Mouse (Mus musculus) olfactory bulb, adult 2 months (tissue): ENCODE measurements around the gene Krt9. TPM values are rescaled to one million over a fixed set of nuclear protein-coding genes. Genes with fewer than 3 reads are reported as not detected.

ENCODE experiments used
- H3K27ac ChIP-seq: fragments of 200-500 bp; 2 replicates; pipeline ENCODE4 v1.5.1; 2012; ENCODE audit warnings: low read depth, low read length; ENCODE audit not compliant: insufficient read depth
- H3K4me1 ChIP-seq: fragments of 200-500 bp; 2 replicates; pipeline ENCODE4 v1.6.1; 2012; ENCODE audit warnings: low read length; ENCODE audit not compliant: control insufficient read depth, insufficient read depth
- H3K4me3 ChIP-seq: fragments of 200-500 bp; 2 replicates; pipeline ENCODE4 v1.5.1; 2012; ENCODE audit warnings: mild to moderate bottlenecking, low read depth, low read length, moderate library complexity; ENCODE audit not compliant: insufficient read depth
- CTCF ChIP-seq: fragments of 200-500 bp; IDR thresholded peaks from 2 replicates; pipeline ENCODE4 v1.5.1; 2012; ENCODE audit warnings: low read depth, mild to moderate bottlenecking, low read length, moderate library complexity; ENCODE audit not compliant: insufficient read depth
- POLR2A ChIP-seq: fragments of 200-500 bp; IDR thresholded peaks from 2 replicates; pipeline ENCODE4 v1.6.1; 2012; ENCODE audit warnings: mild to moderate bottlenecking, low read depth, low read length, moderate library complexity; ENCODE audit not compliant: insufficient read depth
- WGBS: fragments of 180-500 bp; shearing (Covaris S2); methylation state at CpG from one replicate; pipeline ENCODE4 v1.1.7; 2018; 5-methylcytosine and 5-hydroxymethylcytosine counted together
- polyA plus RNA-seq: library from polyadenylated mRNA; stranded (reverse); fragments of >200 nt; gene quantifications from 2 replicates; pipeline ENCODE4 v1.2.4, GENCODE M21; 2012; ENCODE audit warnings: low replicate concordance; ENCODE audit not compliant: missing spikeins, insufficient read depth, insufficient read length

Krt9 gene
- polyA plus RNA-seq, 1 experiment: not detected

- 80% methylated on average over 6 of the region's 6 CpGs for WGBS
- Histone ChIP-seq H3K27ac (no peak overlapping the region), H3K4me3 (no peak overlapping the region), H3K4me1 (no peaks in the 10 kb centered on the region)
- TF ChIP-seq CTCF (no peak), POLR2A (no peak)
These were observed 35.1 kb downstream of the Krt9 start for GRCm38 (mm10) chr11:100157908-100158477.

DNA sequence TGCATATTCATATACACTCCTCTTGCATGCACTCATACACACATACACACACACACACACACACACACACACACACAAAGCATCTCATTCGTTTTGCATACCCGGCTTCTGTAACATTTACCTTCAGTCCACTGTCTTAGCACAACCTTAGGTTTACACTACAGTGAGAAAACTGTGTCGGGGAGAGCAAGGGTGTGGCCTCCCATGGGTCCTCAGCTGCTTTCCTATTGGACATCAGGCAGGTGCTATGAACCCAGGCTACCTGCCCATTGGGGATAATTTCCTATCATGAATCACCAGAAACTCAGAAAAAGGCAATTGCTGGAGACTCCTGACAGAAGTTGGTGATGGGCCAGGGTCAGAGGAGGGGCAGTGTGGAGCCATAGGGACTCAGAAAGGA lies 35.7 kb downstream of the Krt9 start:
- no peak overlapping the region for H3K4me3 ChIP-seq
- peaks cover 3% of the 10 kb centered on the region; the same call in 1 of the 2 replicates for H3K4me1 ChIP-seq
- TF ChIP-seq POLR2A (no peak), CTCF (no peak)
- no peak overlapping the region for H3K27ac ChIP-seq
- WGBS: 81% methylated on average over 3 of the region's 3 CpGs

DNA sequence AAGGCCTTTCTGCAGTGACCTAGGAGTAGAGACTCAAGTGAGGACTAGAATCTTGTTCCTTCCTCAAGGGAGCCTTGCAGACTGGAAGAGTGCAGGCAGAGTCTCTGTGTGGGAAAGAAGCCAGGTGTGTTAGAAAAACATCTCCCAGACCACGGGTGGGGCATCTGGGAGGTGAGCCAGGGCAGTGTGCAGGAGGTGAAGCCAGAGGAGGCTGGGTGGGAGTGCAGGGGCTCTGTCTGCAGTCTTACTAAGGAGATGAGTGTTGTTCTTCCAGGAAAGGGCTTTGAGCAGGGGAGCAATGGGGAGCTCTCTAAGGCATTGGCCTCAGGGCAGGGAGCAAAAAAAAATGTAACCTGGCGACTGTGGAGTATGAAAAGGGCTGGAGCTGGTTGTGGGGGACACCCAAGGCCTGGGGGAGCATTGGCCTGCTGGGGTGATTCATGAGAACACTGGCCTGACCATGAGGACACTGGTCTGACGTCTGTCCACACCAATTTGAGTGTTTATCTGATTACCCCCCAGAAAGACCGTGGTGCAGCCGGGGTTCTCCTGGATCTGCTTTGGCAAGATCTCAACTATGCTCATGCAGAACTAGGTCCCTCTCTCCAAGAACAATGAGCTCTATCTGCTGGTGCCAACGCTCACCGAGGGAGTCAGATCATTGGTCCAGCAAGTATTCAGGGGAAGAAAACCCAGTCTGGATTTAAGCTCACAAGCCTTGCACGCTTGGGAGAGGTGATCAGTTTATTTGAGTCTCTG lies 37.4 kb downstream of the Krt9 start:
- 53% methylated on average over 8 of the region's 8 CpGs for WGBS
- TF ChIP-seq POLR2A (no peak), CTCF (no peak)
- Histone ChIP-seq H3K4me3 (no peak overlapping the region), H3K4me1 (peaks cover 3% of the 10 kb centered on the region; the same call in 1 of the 2 replicates), H3K27ac (no peak overlapping the region)

GRCm38 (mm10) chr11:100148615-100149330 lies 44.3 kb downstream of the Krt9 start, which contains the start of gene Krt19:
Gene Krt19 (minus strand): TSS chr11:100148665.
- TF ChIP-seq POLR2A (no peak), CTCF (no peak)
- Histone ChIP-seq H3K4me1 (peaks cover 14% of the 10 kb centered on the region), H3K27ac (no peak within 1 kb of the TSS), H3K4me3 (no peak within 1 kb of the TSS)
- 42% methylated on average over 9 of the region's 9 CpGs for WGBS

DNA sequence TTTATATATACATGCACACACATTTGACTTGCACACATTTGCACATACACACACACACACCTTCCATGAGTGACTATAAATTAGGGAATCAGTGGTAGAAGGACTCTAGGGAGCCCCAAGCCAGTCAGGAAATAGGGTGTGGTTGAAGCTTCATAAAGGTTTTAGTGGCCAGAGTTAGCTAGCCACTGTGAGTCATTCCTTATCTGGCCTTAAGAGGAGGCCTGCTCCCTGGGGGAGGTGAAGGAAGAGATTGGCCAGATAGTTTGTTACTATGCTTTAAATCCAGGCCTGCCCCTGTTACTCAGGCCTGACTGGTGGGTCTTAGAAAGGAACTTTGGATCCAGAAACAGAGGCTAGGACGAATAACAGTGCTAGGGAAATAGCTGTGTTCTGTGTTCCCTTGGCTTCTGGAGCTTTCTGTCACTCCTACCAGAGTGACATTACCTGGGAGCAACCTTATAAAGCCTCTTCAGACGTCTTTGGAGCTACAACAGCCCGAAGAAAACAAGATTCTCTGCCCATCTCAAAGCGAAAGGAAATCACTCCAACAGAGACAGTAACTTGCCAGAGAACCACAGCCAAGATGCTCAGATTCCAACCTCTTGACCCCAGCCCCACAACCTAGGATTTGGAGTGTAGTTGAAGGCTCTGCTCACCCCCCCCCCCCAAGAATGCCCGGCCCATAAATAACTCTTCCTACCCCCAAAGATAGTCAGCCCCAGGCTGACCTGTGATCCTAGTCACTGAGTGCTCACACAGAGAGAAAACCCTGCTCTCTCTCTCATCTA lies 45.3 kb downstream of the Krt9 start:
- Histone ChIP-seq H3K4me3 (no peak overlapping the region), H3K4me1 (peaks cover 14% of the 10 kb centered on the region), H3K27ac (no peak overlapping the region)
- TF ChIP-seq POLR2A: no peak
- TF ChIP-seq CTCF: no peak
- 84% methylated on average over 5 of the region's 5 CpGs for WGBS

- Histone ChIP-seq H3K4me3 (no peak overlapping the region), H3K4me1 (peaks cover 11% of the 10 kb centered on the region), H3K27ac (no peak overlapping the region)
- 17% methylated on average over 13 of the region's 13 CpGs for WGBS
- TF ChIP-seq CTCF (no peak), POLR2A (no peak)
These were observed 47.0 kb downstream of the Krt9 start for GRCm38 (mm10) chr11:100145858-100146560.

DNA sequence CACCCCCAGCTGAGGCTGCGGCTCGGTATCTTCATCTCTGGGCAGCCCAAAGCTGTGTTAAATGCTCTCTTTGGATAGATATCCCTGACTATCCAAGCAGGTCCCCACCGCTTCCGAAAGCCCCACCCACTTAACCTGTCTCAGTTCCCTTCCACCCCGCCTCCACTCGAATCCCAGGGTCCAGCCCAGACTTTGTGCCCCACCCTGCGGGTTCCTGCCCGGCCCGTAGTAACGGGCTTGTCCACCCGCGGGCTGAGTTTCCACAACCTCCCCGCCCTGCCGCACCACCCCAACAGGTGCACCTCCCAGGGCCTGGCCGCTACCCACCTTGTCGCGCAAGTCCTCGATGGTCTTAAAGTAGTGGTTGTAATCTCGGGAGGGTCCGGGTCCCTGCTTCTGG lies 47.9 kb downstream of the Krt9 start:
- Histone ChIP-seq H3K4me3 (no peak overlapping the region), H3K27ac (no peak overlapping the region), H3K4me1 (peaks cover 11% of the 10 kb centered on the region)
- 3% methylated on average over 20 of the region's 20 CpGs for WGBS
- no peak for TF ChIP-seq POLR2A
- no peak for TF ChIP-seq CTCF

DNA sequence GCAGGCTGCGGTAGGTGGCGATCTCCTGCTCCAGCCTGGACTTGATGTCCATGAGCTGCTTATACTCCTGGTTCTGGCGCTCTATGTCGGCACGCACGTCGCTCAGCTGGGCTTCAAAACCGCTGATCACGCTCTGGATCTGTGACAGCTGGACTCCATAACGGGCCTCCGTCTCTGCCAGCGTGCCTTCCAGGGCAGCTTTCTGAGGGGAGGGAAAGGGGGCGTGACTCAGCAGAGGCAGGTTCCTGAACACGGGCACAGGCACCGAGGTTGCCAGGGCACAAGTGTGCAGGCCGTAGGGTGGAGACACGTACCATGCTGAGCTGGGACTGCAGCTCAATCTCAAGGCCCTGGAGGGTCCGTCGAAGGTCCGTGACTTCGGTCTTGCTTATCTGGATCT lies 52.1 kb downstream of the Krt9 start:
- WGBS: 86% methylated on average over 21 of the region's 21 CpGs
- Histone ChIP-seq H3K4me3 (no peak overlapping the region), H3K4me1 (peaks cover 13% of the 10 kb centered on the region), H3K27ac (no peak overlapping the region)
- TF ChIP-seq CTCF (no peak), POLR2A (no peak)
